Mouse (Mus musculus) right cerebral cortex, adult 18-20 months (tissue): ENCODE results near the gene Thbd.

Experiments used
- DNase-seq: peaks from one replicate; pipeline ENCODE4 v3.0.0; 2022; ENCODE audit warnings: mixed read lengths

Gene Thbd

DNA sequence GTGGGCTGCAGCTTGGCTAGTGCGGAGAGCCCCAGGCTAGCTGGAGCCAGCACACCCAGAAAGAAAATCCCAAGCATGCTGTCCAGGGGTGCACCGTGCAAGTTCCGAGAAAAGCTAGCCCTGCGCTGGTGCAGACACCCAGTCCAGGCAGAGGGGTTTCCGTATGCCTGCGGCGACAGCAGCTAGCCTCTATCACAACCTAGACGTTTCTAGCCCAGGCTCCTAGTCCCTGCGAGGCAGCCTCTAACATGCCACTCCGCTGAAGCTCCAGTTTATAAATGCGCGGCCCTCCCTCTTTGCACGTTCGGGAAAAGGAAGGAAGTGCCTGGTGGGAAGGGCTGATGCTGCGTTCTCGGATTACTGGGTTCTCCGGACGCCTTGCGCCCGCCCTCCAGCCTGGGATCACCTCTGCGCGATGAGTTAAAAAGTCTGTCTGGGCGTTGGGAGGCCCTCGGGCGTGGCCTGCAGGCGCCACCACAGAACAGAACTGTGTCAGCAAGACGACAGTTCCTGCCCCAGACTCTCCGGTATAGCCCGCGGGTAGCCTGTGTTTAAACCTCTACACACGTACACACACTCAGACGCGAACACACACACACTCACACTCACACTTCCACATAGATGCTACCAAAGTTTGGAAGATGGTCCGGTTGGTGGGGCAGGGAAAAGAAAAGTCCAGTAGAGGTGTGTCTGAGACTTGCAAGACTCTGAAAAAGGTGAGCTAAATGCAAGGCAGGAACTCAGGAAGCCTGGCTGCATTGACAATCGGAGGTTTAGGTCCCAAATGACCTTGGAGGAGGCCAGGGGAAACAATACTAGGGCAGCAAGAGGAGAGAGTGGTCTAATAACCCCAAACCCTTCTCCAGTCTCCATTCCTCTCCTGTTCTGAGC, at the start of gene Thbd:
Thbd (minus strand) TSS at position 319 of the 891 bp plus-strand sequence.
- DNase-seq = no peak

DNA sequence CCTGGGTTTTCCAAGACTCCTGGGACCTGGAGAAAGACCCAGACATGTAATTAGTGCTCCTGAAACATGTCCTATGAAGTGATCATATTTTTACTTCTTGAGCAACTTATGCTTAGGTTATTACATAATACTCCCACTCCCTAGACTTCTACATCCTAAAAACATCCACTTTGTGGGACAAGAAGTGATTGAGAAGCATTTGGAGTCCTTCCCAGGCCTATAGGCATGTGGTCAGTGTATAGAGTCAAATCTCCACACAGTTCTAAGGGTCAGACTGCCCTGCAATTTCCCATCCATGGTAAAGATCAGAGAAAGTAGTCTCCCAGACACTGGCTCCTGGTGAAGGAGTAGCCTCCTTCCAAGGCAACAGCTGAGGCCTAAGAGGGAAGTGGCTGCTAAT, 47.4 kb upstream of the Thbd start:
- no peak for DNase-seq

DNA sequence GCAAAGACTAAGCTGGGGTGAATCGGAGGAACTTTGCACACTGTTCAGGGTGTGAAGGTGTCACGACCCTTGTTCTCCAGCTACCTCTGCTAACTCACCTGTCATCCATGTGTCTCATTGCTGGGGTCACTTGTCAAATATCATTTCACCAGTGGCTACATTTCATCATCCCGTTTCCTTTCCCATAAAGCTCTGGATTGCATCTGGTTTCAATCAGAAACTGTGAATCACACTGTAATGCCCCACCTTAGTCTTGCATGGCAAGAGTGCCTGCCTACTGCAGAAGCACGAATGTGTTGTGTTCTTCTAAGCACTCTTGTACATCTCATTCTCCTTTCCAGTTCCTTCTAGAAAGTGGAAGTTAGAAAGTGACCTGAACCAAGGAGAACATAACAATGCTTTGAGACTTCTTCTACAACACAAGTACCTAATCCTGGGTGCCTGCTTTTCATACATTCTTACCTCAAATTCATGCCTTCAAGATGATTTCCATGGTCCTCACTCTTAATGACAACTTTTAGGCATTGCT, 46.1 kb upstream of the Thbd start:
- DNase-seq = no peak

DNA sequence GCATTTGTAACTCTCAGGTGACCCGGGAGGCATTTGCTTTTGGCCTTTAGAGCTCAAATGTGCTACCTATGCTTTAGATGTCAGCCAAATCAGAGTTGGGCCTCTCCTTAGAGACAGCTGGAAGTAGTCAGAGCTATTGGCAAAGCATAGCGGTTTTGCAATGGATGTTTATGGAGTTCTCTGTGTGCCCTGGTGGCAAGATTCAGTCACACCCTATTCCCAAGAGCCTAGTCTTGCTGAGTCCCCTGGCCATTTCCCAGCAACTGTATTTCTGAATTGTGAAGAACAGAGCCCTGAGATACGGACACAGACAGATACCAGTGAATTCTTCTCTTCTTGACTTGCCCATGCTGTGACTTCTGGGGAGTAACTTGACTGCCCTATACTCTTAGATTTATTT, 45.1 kb upstream of the Thbd start:
- no peak for DNase-seq

DNA sequence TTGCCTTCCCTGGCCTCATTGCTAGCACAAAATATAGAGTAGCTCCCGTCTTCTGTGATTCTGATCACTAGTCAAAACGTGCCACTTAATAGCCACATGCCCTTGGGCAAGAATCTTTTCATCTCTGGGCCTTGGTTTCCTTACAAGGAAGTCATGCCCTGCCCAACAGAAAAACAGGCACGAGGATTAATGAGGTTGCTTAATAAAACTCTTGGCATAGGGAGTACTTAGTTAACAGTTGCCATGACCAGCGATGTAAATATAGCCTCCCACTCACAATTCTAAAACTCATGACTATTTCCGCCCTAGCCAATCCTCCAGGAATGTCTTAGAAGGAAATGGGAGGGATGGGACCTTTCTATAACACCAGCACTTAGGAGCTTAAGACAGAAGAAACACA, 43.5 kb upstream of the Thbd start:
- no peak for DNase-seq

DNA sequence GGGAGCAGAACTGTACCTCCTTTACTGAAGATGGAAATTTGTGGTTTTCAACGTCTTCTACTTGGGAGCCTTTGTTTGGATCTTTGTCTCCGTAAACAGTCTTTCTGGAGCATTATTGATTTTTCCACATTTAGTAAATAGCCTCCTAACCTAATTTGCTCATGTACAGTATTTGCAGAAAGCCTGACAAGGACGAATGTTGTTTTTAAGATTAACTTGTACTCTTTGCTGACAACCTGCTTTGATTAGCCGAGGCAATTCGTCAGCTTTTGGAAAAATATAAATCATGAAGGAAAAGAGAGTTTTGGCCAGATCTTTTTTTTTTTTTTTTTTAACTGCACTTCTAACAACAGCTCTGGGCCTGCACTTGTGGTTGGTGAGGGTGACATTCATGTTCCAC, 42.6 kb upstream of the Thbd start:
- DNase-seq = no peak

DNA sequence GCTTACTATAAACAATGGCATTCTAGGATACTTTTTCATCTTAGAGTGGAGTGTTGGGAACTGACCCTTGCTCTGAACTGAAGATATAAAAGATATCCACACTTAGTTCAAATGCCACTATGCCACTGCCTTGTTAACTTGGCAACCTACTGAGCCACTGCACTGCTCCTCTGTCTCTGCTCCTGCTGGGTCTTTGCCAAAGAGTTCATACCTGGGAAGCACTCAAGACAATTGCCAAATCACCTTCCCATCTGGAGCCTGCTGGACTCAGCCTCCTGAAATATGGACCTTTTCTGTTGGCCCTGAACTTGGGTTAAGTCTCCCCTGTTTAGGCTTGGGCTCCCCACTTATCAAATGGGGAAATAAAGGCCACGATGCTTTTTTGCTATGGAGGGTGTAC, 41.7 kb upstream of the Thbd start:
- DNase-seq = no peak

DNA sequence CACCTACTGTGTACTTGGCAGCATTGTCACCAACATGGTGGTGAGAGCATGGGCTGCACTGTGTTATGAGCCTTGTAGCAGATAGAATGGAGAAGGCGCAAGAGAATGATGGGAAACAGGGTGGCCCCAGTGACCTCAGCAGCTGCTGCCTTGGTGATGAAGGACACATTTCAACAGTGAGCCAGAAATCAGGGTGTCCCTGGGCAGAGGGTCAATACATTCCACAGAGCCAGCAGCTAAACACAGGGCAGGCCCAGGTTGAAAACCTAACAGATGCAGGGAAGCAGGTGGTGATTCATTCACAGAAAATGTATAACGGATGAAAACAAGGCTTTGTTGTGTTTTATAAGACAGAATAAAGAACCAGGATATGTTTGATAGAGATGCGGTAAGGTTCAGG, 38.5 kb upstream of the Thbd start:
- DNase-seq = no peak

DNA sequence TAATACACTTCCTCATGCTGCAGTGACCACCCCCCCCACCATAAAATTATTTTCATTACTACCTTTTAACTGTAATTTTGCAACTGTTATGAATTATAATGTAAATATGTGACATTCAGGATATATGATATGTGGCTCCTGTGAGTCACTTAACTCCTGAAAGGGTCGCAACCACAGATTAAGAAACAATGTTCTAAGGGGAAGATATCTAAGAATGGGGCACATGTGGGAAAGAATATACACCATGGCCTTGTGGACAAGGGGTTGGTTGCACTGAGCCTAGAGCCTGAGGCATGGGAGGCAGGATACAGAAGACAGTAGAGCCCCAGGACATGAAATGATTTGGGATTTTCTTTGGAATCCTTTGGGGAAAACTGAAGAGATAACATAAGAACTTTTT, 37.6 kb upstream of the Thbd start:
- DNase-seq = no peak

DNA sequence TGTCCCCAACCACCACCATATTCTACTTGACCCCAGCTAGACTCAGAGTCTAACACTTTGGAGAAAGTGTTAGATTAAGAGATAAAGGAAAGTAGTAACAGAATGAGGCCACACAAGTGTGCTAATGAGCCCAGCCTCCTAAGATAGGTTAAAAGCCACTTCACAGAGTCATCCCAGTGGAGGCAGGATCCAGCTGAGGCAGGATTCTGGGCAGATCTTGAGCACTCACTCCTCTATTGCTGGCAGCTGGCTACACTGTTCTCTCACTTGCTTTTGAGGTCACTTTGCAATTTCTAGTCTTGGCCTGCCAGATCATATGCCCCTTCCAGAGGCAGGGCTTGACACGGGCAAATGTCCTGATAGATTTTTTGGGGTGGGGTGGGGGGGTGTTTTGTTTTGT, 36.5 kb upstream of the Thbd start:
- no peak for DNase-seq

DNA sequence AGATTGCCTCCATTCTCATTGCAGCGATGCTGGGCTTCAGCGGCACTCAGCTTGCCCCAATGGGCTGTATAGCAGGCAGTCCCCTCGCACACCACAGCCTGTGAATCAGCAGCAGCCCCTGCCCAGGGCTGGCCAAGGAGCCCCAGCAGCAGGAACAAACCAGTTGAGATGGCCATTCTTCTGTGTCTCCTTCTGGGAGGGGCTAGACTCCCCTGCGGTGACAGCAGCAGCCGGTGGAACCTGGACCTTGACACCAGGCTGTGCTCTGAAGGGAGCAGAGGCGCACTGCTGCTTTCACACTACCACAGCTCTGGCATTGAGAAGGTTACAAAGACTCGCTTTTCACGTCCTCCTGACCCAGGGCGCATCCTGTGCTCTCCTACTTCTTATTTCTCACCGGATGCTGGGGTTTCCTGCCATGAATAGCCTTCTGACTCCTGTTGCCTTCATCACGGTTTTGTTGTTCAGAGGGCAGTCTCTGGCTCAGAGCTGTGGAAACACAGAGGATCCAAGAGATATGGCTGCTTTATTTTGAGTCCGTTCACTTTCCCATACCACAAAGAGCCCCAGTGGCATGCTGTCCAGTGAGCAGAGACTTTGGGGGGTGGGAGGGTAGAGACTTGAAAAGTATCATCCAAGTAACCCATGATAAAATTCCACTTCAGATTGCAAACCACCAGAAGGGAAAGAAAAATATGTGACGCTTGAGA, 35.4 kb upstream of the Thbd start, which contains the start of gene Cd93:
Cd93 (minus strand) TSS at position 315 of the 710 bp plus-strand sequence.
- no peak for DNase-seq

DNA sequence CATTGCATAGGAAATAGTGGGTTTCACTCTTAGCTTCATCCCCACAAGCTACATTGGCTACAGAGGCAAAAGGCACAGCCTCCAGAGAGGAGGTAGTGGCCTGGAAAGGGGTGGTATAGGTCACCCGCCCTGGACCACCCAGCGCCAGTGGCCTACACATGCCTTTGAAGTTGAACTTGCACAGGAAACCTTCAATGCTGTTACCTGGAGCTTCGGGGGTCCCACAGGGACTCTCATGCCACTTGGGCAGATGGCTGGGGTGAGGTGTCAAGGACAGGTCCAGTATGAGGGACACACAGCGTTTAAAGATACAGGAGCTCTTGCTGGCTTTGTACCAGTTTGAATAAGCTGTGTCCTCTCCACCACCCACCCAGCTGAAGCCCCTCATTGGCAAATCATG, 34.7 kb upstream of the Thbd start:
- no peak for DNase-seq

DNA sequence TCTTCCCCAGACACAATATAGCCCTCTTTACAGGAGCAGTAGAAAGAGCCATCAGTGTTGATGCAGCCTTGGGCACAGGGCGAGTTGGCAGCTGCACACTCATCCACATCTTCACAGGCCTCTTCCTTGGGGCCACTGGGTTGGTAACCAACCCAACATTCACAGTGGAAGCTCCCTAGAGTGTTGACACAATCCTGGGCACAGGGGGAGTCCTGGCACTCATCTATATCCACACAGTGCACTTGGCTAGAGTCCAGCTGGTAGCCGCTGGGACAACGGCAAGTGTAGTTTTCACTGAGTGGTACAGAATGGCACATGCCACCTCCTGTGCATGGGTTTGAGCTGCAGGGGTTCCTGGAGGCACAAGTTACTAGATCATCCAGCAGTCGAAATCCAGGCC, 34.2 kb upstream of the Thbd start:
- no peak for DNase-seq

DNA sequence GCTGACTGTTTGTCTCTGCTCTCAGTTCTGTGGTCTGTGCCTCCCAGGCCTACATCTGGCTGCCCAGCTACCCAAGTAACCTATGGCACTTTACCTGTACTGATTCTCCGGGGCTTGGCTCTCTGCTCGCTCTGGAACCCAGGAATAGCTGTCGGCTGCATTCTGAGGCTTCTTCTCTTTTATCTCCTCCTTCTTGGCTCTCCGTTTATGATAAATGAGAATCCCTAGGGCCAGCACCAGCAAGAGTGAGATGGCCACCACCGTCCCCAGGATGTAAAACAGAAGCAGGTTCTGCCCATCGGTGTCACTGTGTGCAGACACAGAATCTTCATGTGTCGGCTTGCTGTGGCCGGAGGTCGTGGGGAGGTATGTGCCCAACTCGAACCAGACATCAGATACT, 33.4 kb upstream of the Thbd start:
- no peak for DNase-seq

DNA sequence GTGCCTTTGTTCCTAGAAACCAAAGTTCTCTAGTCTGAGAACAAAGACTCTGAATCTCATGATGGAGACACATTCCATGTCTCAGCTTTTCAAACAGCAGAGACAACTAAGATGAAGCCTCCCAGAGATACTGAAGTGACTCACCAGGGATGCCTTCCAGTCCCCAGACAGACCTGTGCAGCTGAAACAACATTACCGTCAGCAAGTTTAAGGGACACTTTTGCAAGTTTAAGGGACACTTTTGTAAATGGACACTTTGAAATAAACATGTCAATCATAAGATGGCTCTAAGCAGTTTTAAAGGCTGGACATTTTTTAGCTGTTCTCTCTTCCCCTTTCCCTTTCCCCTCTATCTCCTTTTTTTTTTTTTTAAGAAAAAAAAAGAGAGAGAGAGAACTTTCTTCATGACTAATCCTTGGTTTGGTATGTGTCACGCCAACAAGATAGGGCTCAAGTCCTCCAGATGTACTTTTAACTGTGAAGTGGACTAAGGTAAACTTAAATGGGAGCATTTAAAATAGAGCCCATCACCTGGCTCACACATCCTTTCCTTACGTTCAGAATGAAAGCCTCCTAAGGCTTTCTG, 31.8 kb upstream of the Thbd start:
- no peak for DNase-seq

DNA sequence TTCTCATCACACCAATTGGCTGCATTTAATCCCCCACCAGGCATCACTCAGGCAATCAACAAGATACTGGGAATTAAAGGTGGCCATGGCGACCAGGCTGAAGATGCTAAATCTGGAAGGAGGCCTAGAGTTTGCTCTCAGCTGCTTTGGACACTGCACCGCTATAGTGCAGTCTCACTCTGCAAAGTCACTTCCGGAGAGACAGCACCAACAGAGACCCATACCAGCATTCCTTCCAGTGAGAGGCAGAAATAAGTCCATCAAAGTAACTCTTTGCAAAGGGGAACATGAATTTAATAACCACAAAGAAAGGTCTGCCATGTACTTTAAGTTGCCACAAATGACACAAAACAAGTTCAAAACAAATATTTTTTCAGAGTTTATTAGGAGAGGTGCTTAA, 28.3 kb upstream of the Thbd start:
- no peak for DNase-seq

DNA sequence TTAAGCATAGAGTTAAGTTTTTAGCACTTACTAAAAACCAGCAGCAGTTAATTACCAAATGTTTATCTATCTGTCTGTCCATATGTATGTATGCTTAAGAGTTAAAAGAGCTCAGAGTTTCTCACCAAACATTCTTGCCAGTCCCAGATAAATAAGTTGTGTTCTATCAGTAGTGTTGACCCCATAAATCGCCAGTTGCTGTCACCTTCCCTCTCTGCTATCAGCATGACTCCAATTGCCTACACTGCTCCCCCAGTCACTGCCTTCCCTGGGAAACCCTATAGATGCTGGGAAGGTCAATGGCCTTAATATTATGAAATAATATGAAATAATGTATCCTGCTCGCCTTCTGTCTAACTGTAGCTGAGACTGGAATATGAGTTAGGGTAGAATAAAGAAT, 24.4 kb upstream of the Thbd start:
- DNase-seq = no peak

DNA sequence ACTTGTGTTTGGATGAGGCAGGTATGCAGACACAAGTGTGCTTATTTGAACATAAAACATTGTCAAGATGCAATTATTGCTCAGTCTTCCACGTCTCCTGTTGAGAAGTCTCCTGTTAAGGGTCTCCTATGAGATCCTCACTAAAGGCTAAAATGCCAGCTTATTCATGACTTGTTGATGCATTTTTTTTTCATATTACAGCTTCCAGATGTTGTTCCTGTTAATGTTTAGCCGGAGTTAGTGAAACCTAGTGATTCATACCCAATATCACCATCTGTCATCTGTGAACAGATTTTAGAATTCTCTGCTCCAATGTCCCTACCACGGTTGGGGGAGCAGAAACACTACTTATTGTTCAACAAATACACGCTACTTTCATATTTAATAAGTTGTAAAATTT, 23.0 kb upstream of the Thbd start:
- DNase-seq = no peak

DNA sequence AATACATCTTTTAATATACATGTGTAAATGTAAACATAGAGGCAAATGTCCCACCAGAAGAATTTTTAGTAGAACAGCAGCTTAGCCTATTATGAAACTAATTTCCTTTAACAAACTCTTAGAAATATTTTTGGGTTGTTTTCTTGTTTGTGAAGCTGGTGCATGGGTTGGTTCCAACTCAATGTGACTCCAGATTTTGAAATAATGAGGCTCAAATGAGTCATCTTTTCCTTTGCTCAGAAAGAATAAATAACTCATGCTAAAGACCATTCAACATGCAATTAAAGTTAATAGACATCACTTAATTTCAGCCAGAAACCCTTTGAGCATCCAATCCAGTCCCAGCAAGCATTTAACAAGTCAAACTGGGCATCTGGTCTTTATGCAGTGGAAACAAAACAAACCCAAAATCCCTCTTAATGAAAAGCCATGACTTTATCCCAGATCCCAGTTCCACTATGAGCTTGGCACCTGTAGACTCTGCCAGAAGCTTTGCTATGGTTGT, 21.1 kb upstream of the Thbd start:
- no peak for DNase-seq

DNA sequence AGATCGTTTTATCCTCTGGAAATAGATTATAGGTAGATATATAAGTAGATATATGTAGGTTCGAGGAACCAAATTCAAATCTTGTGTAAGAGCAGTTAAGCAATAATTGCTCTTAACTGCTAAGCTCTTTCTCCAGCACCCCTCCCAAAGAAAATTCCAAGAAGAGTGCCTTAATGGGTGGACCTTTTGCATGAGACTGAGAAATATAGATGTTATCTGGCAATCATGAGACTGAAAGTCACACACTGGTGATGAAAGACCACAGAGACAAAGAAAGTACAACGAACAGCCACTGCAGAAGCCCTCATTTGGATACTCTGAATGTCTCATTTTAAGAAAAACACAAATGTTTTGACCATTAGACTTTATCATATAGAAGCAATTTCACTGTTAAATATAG, 20.5 kb upstream of the Thbd start:
- DNase-seq = no peak

DNA sequence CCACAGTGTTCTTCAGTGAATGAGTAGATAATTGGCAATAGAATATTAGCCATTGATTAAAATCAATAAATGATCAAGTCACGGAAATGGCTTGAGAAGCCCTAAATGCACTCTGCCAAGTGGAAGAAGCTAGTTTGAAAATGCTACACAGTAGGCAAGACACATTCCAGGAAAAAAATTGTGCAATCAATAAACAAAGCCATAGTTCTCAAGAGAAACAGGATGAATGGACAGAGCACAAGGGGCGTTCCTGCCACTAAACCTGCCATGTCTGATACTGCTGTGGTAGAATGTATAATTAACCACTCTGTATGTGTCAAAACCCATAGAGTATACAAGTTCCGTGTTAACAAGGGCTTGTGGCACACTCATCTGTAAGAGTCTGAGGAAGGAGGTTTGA, 19.6 kb upstream of the Thbd start:
- no peak for DNase-seq

DNA sequence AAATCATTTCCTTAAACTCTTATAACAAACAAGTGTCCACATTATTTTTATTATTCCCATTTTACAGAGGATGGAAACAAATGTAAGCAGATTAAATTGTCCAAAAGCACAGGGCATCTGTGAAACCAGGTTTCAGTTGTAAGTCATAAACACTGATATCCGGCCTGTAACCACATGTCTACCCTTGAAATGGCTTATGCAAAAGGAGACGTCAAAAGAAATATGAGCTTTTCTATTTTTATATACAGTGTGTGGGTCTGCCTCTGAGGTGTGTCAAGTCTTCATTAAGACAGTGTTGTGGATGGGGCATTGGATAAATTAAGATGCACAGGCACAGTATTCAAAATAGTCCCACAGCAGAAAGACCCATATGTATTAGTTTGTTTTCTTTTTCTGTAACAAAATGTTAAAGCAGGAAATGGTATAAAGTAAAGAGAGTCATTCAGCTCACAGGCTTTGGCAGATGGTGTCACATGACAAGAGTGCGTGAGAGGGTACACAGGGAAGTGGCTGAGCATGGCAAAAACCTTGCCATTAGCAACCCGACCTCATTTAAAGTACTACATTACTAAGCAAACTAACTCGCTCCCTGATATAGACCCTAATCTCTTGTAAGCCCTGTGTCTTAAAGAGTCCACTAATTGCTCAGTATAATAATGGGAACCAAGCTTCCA, 17.9 kb upstream of the Thbd start:
- no peak for DNase-seq

DNA sequence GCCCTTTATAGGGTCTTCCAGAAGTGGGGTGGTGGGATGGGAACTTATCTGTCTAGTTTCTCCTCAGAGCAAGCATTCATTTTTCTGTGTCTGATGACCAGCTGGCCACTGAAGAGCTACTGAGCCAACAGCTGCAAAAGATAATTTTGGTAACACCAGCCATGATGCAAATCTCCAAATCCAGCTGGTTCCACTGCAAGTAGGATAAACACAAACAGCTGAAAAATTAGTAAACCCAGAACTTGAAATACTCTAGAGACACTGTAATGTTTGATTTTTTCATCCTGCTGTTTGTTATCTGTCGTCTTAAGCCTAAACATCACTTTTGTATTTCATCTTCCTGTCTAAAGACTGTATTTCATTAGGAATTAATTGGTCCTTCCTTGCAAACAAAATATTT, 13.7 kb upstream of the Thbd start:
- no peak for DNase-seq
